Mouse (Mus musculus): Measurements from ENCODE around the gene AC140267.1.

The AC140267.1 gene

GRCm38 (mm10) chr15:80261100-80261499, 25.5 kb downstream of the AC140267.1 start:
- CTCF ChIA-PET: interaction anchor here (0.6 kb wide), 1 partner anchor 445 kb away, joined by 6 read pairs; no protein-coding TSS in a partner anchor

GRCm38 (mm10) chr15:80263610-80264575, 28.3 kb downstream of the AC140267.1 start, which contains the start of gene Rps19bp1:
Rps19bp1 (minus strand) TSS chr15:80264315.
- CTCF ChIA-PET: interaction anchor here (1.1 kb wide), 1 partner anchor 39 kb away, joined by 3 read pairs; no protein-coding TSS in a partner anchor

- CTCF ChIA-PET: no interaction called here
These were observed 30.6 kb downstream of the AC140267.1 start for GRCm38 (mm10) chr15:80266281-80266680.

GRCm38 (mm10) chr15:80271858-80272396, 36.3 kb downstream of the AC140267.1 start:
- CTCF ChIA-PET: no interaction called here

- CTCF ChIA-PET: no interaction called here
These were observed 41.5 kb downstream of the AC140267.1 start for GRCm38 (mm10) chr15:80277107-80277506.

- CTCF ChIA-PET: no interaction called here
These were observed 42.0 kb downstream of the AC140267.1 start for GRCm38 (mm10) chr15:80277625-80278024.

- CTCF ChIA-PET: interaction anchor here (0.6 kb wide), 1 partner anchor 16 kb away, joined by 7 read pairs; no protein-coding TSS in a partner anchor
These were observed 42.6 kb downstream of the AC140267.1 start for GRCm38 (mm10) chr15:80278121-80278759.

GRCm38 (mm10) chr15:80279053-80279452, 43.4 kb downstream of the AC140267.1 start:
- CTCF ChIA-PET: no interaction called here

- CTCF ChIA-PET: no interaction called here
These were observed 45.0 kb downstream of the AC140267.1 start for GRCm38 (mm10) chr15:80280646-80281045.

Data from spleen, embryonic (tissue).